Mouse (Mus musculus) hindbrain, embryonic 15.5 days (tissue): ENCODE results near the gene Serpina3f. TPM values are rescaled to one million over a fixed set of nuclear protein-coding genes. Genes with fewer than 3 reads are reported as not detected.

Experiments used
- ATAC-seq: fragments of 200-750 bp; cut with Nextera tagmentation; 2 replicates; pipeline ENCODE4 v1.8.0; 2017; ENCODE audit warnings: low read depth, moderate number of reproducible peaks, moderate TSS enrichment; ENCODE audit not compliant: low FRiP score
- H3K27ac ChIP-seq: fragments of 300-500 bp; sonication (generic); replicated peaks from 2 replicates; pipeline ENCODE4 v1.5.1; 2015; ENCODE audit warnings: mild to moderate bottlenecking, inconsistent platforms
- H3K27me3 ChIP-seq: fragments of 300-500 bp; sonication (generic); 2 replicates; pipeline ENCODE4 v1.6.1; 2015; ENCODE audit warnings: control low read depth, inconsistent platforms
- H3K36me3 ChIP-seq: fragments of 300-500 bp; sonication (generic); 2 replicates; pipeline ENCODE4 v1.6.1; 2015; ENCODE audit warnings: control low read depth, inconsistent platforms
- H3K4me1 ChIP-seq: fragments of 300-500 bp; sonication (generic); replicated peaks from 2 replicates; pipeline ENCODE4 v1.6.1; 2015; ENCODE audit warnings: control low read depth, inconsistent platforms
- H3K4me2 ChIP-seq: fragments of 300-500 bp; sonication (generic); 2 replicates; pipeline ENCODE4 v1.6.1; 2015; ENCODE audit warnings: moderate library complexity, mild to moderate bottlenecking, inconsistent platforms
- H3K4me3 ChIP-seq: fragments of 300-500 bp; sonication (generic); 2 replicates; pipeline ENCODE4 v1.5.1; 2015; ENCODE audit warnings: mild to moderate bottlenecking, inconsistent platforms
- H3K9ac ChIP-seq: fragments of 300-500 bp; sonication (generic); 2 replicates; pipeline ENCODE4 v1.6.1; 2015; ENCODE audit warnings: inconsistent platforms
- H3K9me3 ChIP-seq: fragments of 300-500 bp; sonication (generic); 2 replicates; pipeline ENCODE4 v1.6.1; 2016; ENCODE audit warnings: control low read depth, inconsistent platforms
- whole genome bisulfite sequencing: fragments of 180-500 bp; shearing (Covaris S2); methylation state at CpG from one replicate; pipeline ENCODE4 v1.1.7; 2015; 5-methylcytosine and 5-hydroxymethylcytosine counted together
- polyA plus RNA-seq: library from polyadenylated mRNA; unstranded; fragments of >200 nt; fragmentation: Nextera tagmentation; extraction: Ambion mirVana; gene quantifications from 2 replicates; pipeline ENCODE4 v1.2.1, GENCODE M21; 2015

Gene Serpina3f
- polyA plus RNA-seq, result 0.10 and 0.12 TPM in 2 replicates

DNA sequence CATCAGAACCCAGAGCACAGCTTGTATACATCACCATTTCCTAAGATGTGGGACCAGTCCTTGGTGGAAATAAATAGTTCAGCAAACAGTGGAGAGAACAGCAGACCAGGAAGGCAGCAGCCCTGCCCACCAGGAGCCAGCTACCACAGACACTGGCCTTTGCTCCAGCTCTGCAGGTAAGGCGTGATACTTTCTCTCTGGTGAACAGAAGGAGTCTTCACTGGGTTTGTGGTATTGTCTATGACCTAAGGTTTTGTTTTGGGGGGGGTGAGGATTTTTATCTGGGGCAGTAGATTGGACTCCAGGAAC, at the start of gene Serpina3f:
Gene Serpina3f, plus strand, starts transcription at position 100 of the 309 bp plus-strand sequence.
- no peak within 1 kb of the TSS for H3K4me2 ChIP-seq
- H3K4me3 ChIP-seq, result no peak within 1 kb of the TSS
- no peak for ATAC-seq
- H3K27ac ChIP-seq, result no peak within 1 kb of the TSS
- WGBS, result 64% methylated on average over 1 of the region's 1 CpGs
- H3K36me3 ChIP-seq, result no peaks in the 10 kb centered on the region
- no peaks in the 10 kb centered on the region for H3K27me3 ChIP-seq
- no peaks in the 10 kb centered on the region for H3K9me3 ChIP-seq
- no peaks in the 10 kb centered on the region for H3K4me1 ChIP-seq
- no peak within 1 kb of the TSS for H3K9ac ChIP-seq

DNA sequence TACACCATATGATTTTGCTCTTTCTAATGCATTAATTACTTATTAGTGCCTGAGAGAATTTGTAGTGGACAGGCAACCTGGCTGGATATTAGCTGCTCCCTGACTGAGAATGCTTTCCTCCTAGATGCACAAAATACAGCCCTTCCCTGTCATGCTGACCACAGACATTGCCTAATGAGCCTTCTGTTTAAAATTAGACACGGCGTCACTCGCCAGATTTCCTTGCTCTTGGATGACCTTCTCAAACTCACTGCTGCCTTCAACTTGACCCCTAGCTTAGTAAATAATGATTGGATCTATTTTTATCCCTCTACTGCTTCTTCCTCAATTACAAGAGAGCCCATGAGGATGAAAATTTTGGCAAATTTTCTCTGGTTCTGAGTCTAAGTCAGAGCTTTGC, 39.6 kb upstream of the Serpina3f start:
- WGBS, result 81% methylated on average over 3 of the region's 3 CpGs
- Histone ChIP-seq H3K4me1 (no peaks in the 10 kb centered on the region), H3K4me3 (no peak overlapping the region), H3K27ac (no peak overlapping the region), H3K9me3 (no peaks in the 10 kb centered on the region), H3K27me3 (no peaks in the 10 kb centered on the region), H3K36me3 (no peaks in the 10 kb centered on the region), H3K9ac (no peak overlapping the region), H3K4me2 (no peak overlapping the region)
- no peak for ATAC-seq

DNA sequence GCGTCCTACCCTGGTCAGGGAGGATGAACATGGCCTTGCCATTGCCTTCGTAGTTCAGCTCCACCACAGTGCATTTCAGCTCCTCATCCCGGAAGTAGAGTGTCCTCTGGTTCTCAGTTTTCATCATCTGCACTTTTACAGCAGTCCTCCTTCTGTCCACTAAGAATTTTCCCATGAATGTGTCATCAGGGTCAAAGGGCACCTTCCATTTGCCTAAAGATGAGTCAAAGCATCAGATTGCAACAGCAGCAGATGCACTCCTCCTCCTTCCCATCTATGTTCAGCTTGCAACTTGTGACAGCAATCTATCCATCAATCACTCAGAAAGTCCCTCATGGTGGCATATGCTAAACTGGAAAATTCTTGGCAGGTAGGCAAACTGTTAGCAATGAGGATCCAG, 38.7 kb upstream of the Serpina3f start:
- Histone ChIP-seq H3K4me2 (no peak overlapping the region), H3K27ac (no peak overlapping the region), H3K9me3 (no peaks in the 10 kb centered on the region), H3K4me1 (no peaks in the 10 kb centered on the region), H3K27me3 (no peaks in the 10 kb centered on the region), H3K4me3 (no peak overlapping the region), H3K9ac (no peak overlapping the region), H3K36me3 (no peaks in the 10 kb centered on the region)
- WGBS, result 80% methylated on average over 3 of the region's 3 CpGs
- ATAC-seq, result no peak

DNA sequence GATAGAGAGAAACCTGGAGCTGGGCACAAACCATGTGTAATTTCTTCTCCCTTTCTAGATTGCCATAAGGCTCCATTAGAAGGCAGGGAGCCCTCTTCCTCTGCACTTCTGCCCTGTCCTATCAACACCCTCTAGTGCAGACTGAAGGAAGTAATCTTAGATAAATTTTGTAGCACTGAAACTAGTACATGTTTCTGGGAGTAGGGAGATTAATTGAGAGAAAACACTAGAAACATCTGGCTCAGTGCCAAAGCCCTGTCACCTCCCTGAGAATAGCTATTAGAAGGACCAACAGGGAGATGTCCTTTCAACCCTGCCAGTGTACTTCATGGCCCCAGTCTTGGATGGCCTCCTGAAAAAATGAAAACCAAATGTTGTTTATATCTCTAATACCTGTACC, 35.8 kb upstream of the Serpina3f start:
- H3K9ac ChIP-seq, result no peak overlapping the region
- H3K4me1 ChIP-seq, result no peaks in the 10 kb centered on the region
- no peaks in the 10 kb centered on the region for H3K36me3 ChIP-seq
- H3K27ac ChIP-seq, result no peak overlapping the region
- H3K4me3 ChIP-seq, result no peak overlapping the region
- no peak overlapping the region for H3K4me2 ChIP-seq
- H3K9me3 ChIP-seq, result no peaks in the 10 kb centered on the region
- H3K27me3 ChIP-seq, result no peaks in the 10 kb centered on the region
- ATAC-seq, result no peak

DNA sequence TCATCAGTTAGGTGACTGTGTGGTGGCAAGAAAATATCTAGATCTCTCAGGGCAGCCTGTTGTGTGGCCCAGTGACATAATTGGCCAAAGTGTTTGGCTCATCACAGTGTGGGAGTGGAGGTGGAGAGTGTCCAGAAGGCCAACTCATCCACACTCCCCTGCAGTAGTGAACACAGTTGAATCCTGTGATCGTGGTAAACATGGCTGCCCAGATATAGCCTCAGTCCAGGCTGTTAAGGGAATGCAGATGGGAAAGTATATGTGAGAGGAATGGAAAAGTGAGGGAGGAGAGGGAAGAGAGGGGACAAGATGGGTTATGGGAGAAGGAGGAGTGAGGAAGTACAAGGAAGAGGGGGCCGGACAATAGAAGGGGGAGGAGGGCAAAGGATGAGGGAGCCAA, 35.4 kb upstream of the Serpina3f start:
- no peaks in the 10 kb centered on the region for H3K4me1 ChIP-seq
- H3K36me3 ChIP-seq, result no peaks in the 10 kb centered on the region
- no peak overlapping the region for H3K9ac ChIP-seq
- no peaks in the 10 kb centered on the region for H3K9me3 ChIP-seq
- no peak for ATAC-seq
- H3K27ac ChIP-seq, result no peak overlapping the region
- no peak overlapping the region for H3K4me2 ChIP-seq
- 94% methylated on average over 2 of the region's 2 CpGs for WGBS
- no peaks in the 10 kb centered on the region for H3K27me3 ChIP-seq
- H3K4me3 ChIP-seq, result no peak overlapping the region

DNA sequence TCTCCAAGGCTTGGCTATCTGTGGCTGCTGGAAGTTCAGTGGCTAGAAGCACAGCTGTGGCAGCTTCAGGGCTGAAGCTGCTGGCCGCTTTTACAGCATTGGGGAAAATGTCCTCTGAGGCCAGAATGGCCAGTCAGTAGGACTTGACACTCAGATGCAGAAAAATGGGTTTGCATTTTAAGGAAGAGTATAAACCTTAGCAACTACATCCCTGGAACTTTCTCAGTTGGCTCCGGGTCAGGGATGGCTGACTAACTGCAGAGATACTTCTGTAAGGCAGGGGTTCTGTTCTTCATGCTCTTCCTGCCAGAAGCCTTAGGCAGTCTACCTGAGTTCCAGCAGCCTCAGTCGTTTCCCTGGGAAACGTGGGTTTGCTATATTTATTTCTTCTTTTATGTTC, 29.3 kb upstream of the Serpina3f start:
- no peak overlapping the region for H3K9ac ChIP-seq
- H3K27me3 ChIP-seq, result no peaks in the 10 kb centered on the region
- no peaks in the 10 kb centered on the region for H3K9me3 ChIP-seq
- ATAC-seq, result no peak
- no peak overlapping the region for H3K27ac ChIP-seq
- no peaks in the 10 kb centered on the region for H3K4me1 ChIP-seq
- no peaks in the 10 kb centered on the region for H3K36me3 ChIP-seq
- H3K4me3 ChIP-seq, result no peak overlapping the region
- no peak overlapping the region for H3K4me2 ChIP-seq
- WGBS, result 83% methylated on average over 4 of the region's 4 CpGs

DNA sequence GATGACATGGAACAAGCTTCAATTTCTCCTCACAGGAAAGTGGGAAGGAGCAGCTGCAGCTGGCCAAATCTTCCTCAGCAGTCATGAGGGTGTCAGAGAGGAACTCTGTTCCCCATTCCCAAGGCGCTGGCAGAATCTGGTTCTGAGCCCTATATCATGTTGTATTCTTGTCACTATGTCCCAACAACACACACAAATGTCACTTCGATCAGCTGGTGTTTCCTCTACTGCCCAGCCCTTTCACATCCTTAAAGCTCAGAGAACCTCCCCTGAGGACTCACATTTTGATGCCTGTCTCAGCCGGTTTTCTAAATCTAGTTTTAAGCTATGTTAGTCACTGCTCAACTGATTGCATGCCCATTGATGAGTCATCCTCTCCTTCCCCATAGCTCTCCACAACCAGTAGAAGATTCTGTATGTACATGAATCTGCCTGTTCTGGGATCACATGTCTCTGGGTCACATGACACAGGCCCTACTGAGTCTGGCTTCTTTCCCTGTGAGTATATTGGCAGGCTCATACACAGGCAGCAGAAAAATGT, 28.2 kb upstream of the Serpina3f start:
- Histone ChIP-seq H3K27me3 (no peaks in the 10 kb centered on the region), H3K9ac (no peak overlapping the region), H3K9me3 (no peaks in the 10 kb centered on the region), H3K4me1 (no peaks in the 10 kb centered on the region), H3K4me3 (no peak overlapping the region), H3K4me2 (no peak overlapping the region), H3K27ac (no peak overlapping the region), H3K36me3 (no peaks in the 10 kb centered on the region)
- ATAC-seq, result no peak
- WGBS, result 93% methylated on average over 3 of the region's 3 CpGs

DNA sequence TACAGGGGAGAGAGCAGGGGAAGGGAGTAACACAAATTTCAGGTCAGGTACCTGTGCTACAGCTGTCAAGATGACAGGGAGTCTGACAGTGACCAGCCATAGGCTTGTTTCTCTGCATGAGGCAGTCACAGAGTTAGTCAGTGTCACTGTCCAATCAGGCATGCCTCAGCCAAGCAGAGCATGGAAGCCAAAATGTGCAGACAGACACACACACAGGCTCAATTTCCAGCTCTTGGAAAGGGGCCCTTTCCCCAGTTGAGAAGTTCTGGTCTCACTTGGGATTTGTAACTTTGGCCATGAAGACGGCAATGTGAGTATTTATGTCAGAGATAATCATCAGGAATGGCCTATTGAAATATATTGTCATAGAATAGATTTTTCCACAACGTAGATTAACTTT, 25.1 kb upstream of the Serpina3f start:
- no peaks in the 10 kb centered on the region for H3K36me3 ChIP-seq
- 75% methylated on average over 2 of the region's 2 CpGs for WGBS
- ATAC-seq, result no peak
- no peak overlapping the region for H3K4me2 ChIP-seq
- H3K9me3 ChIP-seq, result no peaks in the 10 kb centered on the region
- no peaks in the 10 kb centered on the region for H3K4me1 ChIP-seq
- no peaks in the 10 kb centered on the region for H3K27me3 ChIP-seq
- no peak overlapping the region for H3K4me3 ChIP-seq
- H3K9ac ChIP-seq, result no peak overlapping the region
- no peak overlapping the region for H3K27ac ChIP-seq

DNA sequence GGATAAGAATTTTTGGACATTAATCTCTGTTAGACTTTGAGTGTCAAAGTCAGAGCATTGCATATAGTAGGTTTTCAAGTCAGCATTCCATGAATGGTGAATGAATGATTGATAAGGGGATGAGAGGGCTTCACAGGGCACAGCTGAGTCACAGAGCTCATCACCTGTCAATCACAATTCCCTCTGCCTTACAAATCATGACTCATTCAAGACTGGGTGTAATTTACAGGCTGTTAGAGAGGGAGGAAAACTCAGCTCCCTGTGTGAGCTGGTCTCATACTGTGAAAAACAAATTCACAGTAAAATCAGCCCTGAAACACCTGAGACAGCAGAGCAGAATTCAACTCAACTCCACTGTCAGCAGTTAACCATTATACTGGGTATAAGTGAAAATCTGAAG, 23.5 kb upstream of the Serpina3f start:
- H3K27ac ChIP-seq, result no peak overlapping the region
- H3K27me3 ChIP-seq, result no peaks in the 10 kb centered on the region
- no peak overlapping the region for H3K4me2 ChIP-seq
- no peak for ATAC-seq
- no peak overlapping the region for H3K9ac ChIP-seq
- H3K4me1 ChIP-seq, result no peaks in the 10 kb centered on the region
- H3K36me3 ChIP-seq, result no peaks in the 10 kb centered on the region
- H3K4me3 ChIP-seq, result no peak overlapping the region
- H3K9me3 ChIP-seq, result no peaks in the 10 kb centered on the region

DNA sequence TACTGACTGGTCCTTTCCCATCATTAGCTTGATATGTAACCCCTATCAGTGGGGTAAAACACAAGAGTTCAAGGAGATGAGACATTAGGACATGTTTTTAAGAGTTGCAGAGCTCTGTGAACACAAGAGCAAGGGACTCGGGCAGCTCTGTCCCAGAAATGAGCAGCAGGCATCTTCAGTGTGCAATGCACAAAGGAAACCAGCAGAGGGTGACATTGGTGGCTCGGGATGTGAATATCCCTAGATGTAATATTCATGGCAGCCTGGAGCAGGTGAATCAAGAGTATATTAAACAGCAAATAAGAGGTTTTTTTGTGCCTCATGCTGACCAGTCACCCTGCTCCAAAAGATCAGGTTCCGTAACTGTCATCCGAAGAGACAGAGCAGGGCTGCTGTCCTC, 5.2 kb upstream of the Serpina3f start:
- no peak overlapping the region for H3K4me3 ChIP-seq
- H3K27ac ChIP-seq, result no peak overlapping the region
- WGBS, result 81% methylated on average over 4 of the region's 4 CpGs
- H3K36me3 ChIP-seq, result no peaks in the 10 kb centered on the region
- H3K9ac ChIP-seq, result no peak overlapping the region
- no peaks in the 10 kb centered on the region for H3K27me3 ChIP-seq
- H3K4me1 ChIP-seq, result no peaks in the 10 kb centered on the region
- no peak for ATAC-seq
- no peaks in the 10 kb centered on the region for H3K9me3 ChIP-seq
- no peak overlapping the region for H3K4me2 ChIP-seq

DNA sequence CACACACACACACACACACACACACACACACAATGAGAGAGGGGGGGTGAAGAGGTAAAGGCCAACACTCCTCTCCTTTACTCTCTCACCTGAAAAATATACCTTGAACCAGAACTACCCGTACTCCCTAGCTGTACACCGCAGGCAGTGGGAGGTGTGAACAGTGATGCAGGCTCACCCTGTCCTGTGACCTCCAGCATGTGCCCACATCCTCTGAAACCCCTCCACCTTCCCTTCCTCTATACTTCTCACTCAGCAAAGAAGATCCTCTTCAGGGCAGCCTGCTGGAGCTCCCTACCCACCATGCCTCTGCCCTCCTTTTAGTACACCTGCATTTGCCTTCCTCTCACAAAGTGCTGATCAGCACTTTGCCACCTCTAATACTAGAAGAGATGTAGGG, 4.5 kb upstream of the Serpina3f start:
- H3K4me2 ChIP-seq, result no peak overlapping the region
- H3K4me3 ChIP-seq, result no peak overlapping the region
- H3K36me3 ChIP-seq, result no peaks in the 10 kb centered on the region
- no peak overlapping the region for H3K9ac ChIP-seq
- ATAC-seq, result no peak
- no peaks in the 10 kb centered on the region for H3K9me3 ChIP-seq
- no peaks in the 10 kb centered on the region for H3K4me1 ChIP-seq
- H3K27me3 ChIP-seq, result no peaks in the 10 kb centered on the region
- H3K27ac ChIP-seq, result no peak overlapping the region
- 98% methylated on average over 2 of the region's 2 CpGs for WGBS

DNA sequence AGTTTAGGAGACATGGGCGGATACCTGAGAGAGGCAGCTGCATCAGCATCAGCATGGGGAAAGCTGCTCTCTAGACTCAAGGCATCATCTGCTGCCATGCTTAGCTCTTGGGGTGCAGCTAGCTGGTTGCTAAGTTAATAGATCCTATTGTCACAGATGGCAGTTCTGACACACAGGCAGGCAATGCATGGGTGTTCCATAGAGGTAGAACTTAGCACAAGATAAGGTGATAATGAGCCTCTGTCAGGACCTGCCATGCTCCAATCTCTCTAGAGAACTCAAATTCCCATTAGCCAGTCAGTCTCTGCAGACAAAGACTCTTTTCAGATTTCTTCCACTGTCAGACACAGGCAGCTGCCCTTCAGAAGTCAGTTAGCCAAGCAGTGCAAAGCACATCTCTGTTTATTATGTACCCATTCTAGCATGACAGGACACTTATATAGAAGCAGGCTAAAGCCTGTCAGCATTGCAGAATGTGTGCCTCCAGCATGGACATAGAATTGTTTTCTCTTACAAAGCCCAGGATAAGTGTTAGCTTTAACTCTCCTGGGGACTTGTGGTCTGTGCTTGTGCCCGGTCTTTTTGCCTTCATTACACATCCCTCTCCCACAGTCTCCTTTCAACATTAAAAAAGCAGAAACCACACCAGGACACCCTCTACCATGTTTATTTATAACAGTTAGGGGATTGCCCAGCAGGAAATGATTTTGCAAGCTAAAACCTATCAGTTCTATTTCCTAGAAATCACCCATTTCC, 477 bp upstream of the Serpina3f start:
- WGBS, result 60% methylated on average over 2 of the region's 2 CpGs
- Histone ChIP-seq H3K4me3 (no peak overlapping the region), H3K9ac (no peak overlapping the region), H3K4me1 (no peaks in the 10 kb centered on the region), H3K27ac (no peak overlapping the region), H3K27me3 (no peaks in the 10 kb centered on the region), H3K4me2 (no peak overlapping the region), H3K36me3 (no peaks in the 10 kb centered on the region), H3K9me3 (no peaks in the 10 kb centered on the region)
- ATAC-seq, result no peak

DNA sequence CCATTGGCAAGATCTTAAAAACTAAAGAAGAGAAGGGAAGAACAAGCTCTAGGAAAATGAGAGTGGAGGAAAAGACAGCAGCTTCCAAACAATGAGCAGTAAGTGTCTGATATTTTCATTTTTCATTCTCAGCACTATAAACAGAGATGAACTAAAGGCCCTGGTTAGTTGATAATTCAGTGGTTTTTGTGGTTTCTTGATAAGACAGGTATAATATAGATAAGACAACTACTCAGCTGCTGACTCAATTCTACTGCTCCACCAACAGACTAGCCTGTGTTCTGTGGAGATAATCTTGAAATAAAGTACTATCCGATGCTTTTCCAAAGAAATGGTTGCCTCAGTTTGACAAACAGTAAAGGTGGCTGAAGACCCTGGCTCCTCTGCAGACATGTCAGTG, 905 bp downstream of the Serpina3f start:
- Histone ChIP-seq H3K4me3 (no peak overlapping the region), H3K4me1 (no peaks in the 10 kb centered on the region), H3K36me3 (no peaks in the 10 kb centered on the region), H3K27ac (no peak overlapping the region), H3K9me3 (no peaks in the 10 kb centered on the region), H3K9ac (no peak overlapping the region), H3K27me3 (no peaks in the 10 kb centered on the region), H3K4me2 (no peak overlapping the region)
- ATAC-seq, result no peak
- WGBS, result 95% methylated on average over 1 of the region's 1 CpGs
